Mouse (Mus musculus) granulocyte monocyte progenitor cell, adult 5-6 weeks (primary cell): ENCODE measurements around the gene Pkdcc. TPM values are rescaled to one million over a fixed set of nuclear protein-coding genes. Genes with fewer than 3 reads are reported as not detected.

ENCODE experiments used
- ATAC-seq: replicated peaks from 2 replicates; pipeline ENCODE4 v1.8.0; 2016; ENCODE audit warnings: mild to moderate bottlenecking, moderate TSS enrichment, inconsistent platforms; ENCODE audit not compliant: poor library complexity, severe bottlenecking
- total RNA-seq, 2 experiments: library from RNA; stranded (forward) in 1 of 2; stranded (reverse) in 1 of 2; fragments of 200-712, 200-1000 nt in 1 of 2; fragments of >200 nt in 1 of 2; fragmentation: Nextera tagmentation in 1 of 2; gene quantifications; 2 replicates each; pipeline ENCODE4 v1.2.3; 2014 to 2017

Gene Pkdcc
- total RNA-seq, 2 experiments from 2014 or later, result 1.8 TPM; not detected in 1

DNA sequence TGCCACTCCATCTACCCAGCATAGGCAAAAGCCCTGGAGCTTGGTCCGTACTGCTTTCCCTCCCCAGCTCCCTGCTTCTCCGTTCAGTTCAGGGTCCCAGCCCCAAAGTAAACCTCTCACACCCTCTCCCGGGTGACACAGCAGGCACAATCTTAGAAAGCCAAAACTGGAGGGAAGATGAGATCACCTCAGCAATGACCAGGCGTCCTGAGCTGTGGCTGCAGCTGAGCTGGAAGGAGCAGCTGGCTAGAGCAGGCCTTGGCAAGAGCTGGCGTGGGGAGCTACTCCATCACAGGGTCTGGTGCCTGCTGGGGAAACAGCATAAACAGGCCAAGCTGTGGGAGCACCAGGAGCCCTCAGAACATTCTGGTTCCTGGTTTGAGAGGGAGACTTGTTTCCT lies 4.6 kb upstream of the Pkdcc start:
- no peak for ATAC-seq

DNA sequence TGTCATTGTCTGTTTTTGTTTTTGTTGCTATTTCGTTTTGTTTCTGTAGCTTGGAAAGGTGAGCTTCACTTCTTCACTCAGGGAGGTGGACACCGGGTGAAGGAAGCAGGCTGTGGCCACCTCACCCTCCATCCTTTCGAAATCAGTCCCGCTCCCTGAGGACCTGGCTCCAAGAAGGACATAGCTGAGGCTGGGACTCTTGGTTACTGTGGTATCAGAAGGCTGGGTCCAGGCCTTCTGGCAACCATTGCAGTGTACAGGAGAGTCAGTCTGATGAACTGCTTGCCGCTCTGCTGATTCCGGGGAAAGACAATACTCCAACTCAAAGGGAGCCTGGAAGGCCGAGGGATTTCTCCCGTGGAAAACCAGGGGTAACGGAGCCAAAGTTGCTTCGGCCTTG lies 3.9 kb upstream of the Pkdcc start:
- ATAC-seq, result no peak

DNA sequence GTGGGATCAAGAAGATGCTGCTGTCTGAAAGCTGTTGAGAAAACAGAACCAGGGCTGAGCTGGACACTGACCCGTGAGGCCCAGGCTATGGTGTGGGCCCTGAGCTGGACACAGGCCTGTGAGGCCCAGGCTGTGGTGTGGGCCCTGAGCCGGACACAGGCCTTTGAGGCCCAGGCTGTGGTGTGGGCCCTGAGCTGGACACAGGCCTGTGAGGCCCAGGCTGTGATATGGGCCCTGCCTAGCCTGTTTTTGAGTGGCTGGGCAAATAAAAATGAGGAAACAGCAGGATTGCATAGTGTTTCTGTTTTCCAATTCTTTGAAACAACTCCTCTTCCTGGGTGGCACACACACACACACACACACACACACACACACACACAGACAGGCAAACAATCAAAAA lies 2.7 kb upstream of the Pkdcc start:
- no peak for ATAC-seq

DNA sequence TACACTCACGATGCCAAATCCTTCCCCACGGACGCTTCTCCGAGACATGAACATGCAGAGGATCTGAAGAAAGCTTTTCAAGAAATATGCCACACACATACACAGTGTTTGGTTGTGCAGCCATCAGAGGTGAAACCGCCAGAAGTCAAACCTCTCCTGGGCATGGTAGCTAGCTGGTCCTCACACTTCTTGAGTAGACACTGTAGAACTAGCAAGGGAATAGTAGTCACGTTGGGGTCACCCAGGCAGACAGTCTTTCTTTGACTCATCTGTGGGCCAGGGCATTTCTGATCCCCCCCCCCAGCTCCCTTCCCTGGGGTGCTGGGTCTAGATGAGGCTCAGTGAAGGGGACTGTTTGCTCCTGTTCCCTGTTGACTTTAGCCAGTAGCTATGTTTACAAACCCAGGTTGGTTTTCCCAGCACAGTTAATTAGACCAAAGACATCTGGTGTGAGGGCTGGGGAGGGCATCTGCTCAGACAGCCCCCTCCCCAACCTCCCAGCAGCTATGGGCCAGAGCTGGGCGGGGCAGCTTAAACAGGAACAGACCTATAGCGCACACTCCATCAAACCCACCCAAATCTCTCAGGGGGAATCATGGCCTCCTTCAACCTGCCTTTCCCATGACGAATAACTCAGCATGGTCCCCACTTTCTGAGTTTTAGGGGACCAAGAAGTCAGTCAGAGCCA lies 1.7 kb upstream of the Pkdcc start:
- ATAC-seq, result no peak

DNA sequence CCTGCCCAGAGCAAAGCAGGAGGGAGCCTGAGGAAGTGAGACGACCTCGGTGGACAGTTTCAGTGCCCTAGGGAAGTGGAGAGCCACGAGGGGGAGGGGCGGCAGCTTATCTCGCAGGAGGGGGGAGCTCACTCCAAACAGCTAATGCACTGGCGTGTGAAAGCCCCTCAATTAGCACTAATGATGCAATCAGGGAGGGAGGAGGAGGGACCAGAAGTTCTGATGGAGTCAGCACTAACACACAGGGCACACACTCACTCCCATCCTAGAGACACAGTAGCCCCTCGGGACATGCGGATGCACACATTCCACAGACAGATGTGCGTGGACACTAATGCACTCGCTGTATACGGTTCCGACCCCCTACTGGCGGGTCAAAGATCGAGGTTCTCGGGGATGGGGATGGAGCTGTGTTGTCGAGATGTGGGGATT lies 915 bp upstream of the Pkdcc start:
- peak; percentile 83 for ATAC-seq

DNA sequence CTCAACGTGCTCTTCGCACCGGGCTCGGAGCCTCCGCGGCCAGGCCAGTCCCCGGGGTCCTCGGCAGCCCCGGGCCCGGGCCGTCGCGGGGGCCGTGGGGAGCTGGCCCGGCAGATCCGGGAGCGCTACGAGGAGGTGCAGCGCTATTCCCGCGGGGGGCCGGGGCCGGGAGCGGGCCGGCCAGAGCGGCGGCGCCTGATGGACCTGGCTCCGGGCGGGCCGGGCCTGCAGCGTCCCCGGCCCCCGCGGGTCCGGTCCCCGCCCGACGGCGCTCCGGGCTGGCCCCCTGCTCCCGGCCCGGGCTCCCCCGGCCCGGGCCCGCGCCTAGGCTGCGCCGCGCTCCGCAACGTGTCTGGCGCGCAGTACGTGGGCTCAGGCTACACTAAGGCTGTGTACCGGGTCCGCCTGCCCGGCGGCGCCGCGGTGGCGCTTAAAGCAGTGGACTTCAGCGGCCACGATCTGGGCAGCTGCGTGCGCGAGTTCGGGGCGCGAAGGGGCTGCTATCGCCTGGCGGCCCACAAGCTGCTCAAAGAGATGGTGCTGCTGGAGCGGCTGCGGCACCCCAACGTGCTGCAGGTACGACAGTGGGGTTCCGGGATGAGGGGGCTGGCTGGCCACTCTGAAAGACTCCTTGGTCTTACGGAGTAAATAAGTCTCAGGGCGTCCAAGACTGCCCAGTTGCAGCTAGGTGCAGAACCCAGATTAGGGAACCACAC lies 595 bp downstream of the Pkdcc start:
- peak; percentile 8; the same call in 1 of the 2 replicates for ATAC-seq

DNA sequence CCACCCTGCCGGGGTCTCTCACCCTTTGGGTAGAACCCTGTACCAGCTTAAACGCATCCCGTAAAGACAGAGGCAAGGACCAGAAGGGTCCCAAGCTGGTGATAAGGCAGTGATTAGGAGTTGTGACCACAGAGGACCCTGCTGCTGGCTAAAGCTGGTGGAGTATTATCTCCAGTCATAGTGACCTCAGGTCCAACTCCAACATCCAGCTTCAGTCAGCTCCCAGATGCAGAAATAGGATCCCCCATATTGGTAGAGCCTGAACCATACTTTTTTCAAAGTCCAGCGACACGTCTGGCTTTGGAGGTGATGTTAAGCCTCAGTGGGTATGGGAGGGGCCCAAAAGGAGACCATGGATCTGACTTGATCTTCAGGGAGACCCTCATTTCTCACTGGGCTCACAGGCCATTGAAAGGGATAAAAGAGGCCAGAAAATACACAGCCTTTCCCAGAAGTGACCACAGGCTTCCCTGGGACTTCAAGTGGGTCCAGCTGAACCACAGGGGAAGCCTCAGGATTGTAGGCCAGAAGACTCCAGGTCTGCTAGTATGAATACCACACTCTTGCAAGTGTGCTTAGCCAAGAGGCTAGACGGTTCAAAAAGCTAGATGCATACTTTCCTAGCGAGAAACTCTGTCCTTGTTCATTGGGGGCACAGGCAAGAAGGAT lies 1.3 kb downstream of the Pkdcc start:
- ATAC-seq, result no peak

DNA sequence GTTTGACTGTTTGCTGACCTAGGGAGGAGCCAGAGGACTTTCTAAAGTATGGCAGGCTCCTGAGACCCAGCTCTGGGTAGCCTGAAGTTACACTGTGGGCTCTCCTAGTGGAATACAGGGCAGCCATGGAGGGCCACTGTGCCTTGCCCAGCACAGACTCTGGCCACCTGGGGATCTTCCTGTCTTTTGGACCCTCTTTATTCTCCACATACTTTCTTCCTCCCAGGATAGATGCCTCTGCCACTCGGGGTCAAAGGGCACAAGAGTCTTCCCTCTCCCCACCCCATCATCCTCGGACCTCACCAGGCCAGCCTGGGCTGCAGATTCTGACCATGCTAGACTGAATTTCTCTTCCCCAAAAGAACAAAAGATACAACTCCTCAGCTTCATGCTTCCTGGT lies 3.1 kb downstream of the Pkdcc start:
- ATAC-seq, result no peak

DNA sequence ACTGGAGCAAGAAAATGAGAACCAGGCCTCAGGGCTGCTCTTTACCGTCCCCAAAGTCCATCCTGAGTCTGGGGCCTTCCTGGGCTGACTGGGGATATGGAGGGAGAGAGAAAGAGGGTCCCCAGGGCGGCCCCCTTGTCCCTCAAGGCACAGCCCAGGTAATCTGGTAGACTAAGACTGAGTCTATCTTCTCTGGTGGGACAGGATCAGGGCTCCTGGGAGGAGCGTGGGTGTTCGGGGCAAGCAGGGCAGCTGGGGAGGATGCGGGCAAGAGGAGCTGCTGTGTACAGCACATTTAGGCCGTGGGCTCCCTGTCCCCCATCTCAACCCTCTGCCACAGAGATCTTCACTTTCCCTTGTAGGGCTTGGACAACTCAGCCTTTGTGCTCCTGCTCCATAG lies 3.6 kb downstream of the Pkdcc start:
- no peak for ATAC-seq

DNA sequence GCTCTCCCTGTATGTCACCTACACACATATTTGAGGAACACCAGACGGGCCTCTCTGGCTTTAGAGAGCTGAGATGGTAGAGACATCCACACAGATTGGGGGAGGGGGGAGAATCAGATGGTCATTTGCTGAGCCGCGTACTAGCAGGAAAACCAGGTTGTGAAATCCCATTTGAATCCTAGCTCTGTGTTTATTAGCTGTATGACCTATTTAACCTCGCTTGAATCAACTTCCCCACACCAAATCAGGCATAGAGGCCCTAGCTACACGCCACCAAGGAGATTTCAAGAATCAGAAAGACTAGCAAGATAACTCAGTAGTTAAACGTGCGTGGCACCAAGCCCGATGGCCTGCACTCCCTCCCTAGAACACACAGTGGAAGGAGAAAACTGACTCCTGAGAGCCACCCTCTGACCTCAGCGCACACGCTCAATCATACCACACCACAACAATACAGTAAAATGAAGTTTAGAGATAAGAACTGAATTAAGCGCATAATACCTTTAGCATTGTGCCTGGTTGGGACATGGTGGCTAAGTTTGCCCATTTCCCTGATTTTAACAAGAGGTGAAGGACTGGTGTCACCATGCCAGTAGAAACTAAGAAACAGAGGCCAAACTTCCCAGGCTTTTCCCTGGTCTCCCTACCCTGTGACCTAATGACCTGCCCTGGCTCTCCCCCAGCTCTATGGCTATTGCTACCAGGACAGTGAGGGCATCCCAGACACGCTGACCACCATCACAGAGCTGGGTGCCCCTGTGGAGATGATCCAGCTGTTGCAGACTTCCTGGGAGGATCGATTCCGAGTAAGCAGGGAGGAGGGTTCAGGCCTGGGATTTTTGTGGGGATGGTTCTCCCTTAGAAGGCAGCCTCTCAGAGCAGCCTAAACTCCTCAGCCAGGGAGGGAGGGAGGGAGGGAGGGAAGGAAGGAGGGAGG lies 4.5 kb downstream of the Pkdcc start:
- ATAC-seq, result no peak

DNA sequence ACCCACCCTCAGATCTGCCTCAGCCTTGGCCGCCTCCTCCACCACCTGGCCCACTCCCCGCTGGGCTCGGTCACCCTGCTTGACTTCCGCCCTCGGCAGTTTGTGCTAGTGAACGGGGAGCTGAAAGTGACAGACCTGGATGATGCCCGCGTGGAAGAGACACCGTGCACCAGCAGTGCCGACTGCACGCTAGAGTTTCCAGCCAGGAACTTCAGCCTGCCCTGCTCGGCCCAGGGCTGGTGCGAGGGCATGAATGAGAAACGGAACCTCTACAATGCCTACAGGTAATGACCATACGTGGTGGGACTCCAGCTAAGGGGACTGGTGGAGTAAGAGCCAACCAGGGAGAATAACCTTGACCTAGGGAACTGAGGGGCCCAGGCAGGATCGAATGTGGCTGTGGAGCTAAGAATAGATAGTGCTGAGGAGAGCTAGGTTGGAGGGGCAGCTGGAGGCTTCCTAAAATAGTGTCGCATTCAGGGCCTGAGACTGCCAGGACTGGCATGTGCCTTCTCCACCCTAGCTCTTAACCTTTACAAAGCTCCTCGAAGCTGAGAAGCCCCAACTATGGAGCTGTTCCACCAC lies 6.0 kb downstream of the Pkdcc start:
- ATAC-seq, result no peak

DNA sequence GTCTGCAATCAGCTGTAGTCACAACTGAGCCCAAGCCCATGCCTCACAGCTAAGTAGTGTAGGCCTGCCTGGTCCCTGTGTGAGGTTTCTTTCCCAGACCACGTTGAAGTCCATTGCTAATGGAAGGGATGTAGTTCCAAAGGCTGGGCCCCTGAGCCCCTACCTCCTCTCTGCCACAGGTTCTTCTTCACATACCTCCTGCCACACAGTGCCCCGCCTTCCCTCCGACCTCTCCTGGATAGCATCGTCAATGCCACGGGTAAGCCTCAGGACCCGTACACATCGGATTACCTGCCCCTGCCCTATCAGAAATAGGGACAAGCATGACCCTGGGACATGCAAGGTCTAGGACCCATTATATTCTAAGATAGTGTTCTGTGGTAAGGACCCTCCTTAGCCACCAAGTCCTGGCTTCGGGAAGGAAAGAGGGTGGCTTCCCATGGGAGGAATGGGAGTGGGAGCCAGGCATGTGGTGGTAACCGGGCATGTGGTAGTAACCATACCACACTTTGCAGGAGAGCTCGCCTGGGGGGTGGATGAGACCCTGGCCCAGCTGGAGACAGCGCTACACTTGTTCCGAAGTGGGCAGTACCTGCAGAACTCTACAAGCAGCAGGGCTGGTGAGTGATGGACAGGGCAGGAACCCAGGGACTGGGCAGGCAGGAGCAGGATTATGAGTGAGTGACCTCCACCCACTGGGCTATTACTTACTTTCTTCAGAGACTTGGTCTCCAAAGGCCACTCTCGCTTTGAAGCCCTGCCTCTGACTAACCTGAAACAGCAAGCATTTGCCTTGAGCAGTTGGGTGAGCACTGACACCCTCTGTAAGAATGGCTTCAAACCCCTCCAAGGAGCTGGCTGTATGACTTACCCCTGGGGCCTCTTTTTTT lies 6.8 kb downstream of the Pkdcc start:
- ATAC-seq, result no peak

DNA sequence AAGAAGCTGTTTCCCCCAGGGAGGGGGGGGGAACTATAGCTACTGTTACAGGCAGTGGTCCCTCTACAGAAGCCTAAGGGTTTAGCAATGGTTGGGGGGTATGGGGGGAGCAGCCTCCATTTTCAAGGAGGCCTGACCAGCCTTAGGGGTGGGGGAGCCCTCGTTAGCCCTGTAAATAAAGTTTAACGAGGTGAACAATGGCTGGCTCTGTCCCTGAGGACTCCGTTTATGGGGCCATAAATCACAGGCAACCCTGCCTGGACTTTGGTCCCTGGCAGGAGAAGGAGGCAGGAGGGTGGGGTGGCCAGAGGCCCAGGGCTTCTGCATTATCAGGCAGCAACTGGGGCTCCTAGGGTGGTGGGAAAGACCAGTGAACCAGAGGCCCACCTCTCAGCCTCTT lies 7.6 kb downstream of the Pkdcc start:
- no peak for ATAC-seq

DNA sequence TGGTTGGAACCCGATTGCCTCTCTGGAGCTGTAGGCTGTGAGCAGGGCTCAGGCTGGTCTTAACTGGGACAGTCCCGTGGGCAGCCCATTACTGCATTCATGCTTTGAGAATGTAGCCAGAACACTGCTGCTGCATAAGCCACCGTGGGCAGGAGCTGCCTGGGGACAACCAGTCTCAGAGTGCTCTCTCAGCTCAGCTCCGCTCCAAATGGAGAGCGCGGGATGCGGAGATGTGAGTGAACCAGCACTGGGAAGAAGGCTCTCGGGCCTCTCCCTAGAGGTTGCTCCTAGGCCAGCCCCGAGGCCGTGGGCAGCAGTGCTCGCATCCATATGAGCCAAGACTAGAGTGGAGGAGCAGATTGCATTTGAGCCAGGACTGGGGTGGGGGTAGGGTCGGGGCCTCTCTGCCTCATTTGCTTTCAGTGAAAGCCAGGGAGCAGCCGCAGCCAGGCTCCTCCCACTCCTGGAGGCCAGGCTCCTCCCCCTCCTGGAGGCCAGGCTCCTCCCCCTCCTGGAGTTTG lies 9.4 kb downstream of the Pkdcc start:
- ATAC-seq, result no peak

DNA sequence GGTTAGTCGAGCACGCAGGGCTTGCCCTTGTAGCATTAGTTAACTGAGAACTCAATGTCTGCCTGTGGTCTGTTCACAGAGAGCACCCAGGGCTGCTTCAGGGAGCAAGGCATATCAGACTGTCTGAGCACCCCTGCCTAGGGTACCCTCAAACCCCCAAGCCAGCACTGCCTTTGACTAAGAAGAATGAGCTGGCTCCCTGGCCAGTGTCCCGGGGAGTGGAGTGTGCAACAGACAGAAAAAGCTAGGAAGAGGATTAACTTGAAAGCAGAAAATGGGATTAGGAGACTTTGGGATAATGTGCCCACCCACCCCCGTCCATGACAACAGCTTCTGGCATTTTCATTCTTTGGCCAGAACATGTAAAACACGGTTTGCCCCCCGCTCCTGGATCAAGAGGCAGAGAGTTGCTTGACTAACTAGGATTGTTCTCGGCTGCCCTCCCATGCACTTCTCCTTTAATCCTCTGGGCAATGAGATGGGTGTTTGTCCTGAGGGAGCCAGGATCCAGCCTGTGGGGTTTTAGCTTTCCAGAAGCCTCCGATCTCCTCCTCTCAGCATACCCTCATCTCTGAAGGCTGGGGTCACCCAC lies 11.4 kb downstream of the Pkdcc start:
- ATAC-seq, result no peak

DNA sequence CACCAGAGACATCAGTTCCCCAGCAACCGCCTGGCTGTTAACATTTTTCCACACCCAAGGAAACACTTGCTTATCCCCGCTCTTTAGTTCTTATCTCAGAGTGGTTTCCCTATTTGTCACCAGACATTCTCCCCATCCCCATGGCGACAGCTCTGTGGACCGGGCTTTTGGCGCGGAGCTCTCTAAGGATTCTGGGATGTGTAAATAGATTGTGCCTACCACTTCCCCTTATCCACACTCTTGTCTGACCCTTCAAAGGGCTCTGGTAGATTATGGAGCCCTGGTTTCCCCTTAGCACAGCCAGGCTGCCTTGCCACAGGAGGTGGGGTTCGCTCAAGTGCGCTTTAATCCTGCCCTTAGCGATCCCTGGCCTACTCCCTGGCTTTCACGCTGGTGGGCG lies 16.3 kb downstream of the Pkdcc start:
- no peak for ATAC-seq

DNA sequence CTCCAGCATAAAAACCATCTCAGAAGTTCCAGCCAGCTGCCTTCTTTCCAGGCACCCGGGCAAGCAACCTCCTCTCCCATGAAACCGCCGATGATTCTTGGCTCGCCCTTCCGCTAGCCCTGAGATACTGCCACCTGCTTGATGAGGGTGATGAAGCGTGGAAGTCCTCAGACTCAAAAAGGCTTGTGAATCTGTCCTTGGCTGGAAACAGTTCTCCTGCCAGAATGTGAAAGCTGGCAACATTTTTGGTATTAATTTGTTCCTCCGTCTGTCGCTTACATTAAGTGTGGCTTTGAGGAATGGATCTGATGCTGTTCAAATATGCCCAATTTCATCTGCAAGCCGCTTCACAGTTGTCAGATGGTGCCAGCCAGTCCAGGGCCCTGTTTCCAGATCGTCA lies 20.1 kb downstream of the Pkdcc start:
- ATAC-seq, result no peak

DNA sequence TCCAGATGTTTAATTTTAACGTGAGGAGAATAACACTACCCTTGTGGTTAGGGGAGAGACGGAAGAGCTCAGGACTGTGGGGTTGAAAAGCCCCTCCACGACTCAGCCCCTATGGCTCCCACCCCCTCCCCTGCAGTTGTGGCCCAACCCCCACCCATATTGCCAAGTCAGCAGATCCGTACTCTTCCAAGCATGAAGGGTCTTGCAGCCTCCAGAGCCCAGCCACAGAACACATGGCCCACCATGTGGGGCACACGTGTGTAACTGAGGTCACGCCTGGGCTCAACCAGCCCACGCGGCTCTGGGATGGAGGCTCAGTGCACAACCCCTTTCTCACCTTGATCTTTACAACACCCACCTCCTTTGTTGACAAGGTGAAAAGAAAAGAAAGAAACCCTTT lies 21.1 kb downstream of the Pkdcc start:
- no peak for ATAC-seq
